Mouse (Mus musculus): ENCODE measurements around the gene Tmf1. TPM values are rescaled to one million over a fixed set of nuclear protein-coding genes. Genes with fewer than 3 reads are reported as not detected.

Gene Tmf1
- total RNA-seq (2021) (10 to 100 TPM; 35.7 to 43.6 TPM), polyA plus RNA-seq (2012; rRNA removed) (2.7 and 4.8 TPM in 2 replicates)
- long read RNA-seq, full-length matches to known transcripts = 7 of 9 reads
- long read RNA-seq, partial matches to known transcripts = 1 of 9 reads
- long read RNA-seq, other reads (novel, unspliced or antisense) = 1 of 9 reads

GRCm38 (mm10) chr6:97178491-97179366 lies at the start of gene Tmf1:
Tmf1 (minus strand) TSS chr6:97179122.
- TF ChIP-seq POLR2A (IDR thresholded peaks at IDR 0.05; ENCODE audit: insufficient read depth, low read depth, low read length) = peak; percentile 94
- TF ChIP-seq EP300 (IDR thresholded peaks at IDR 0.05; ENCODE audit: insufficient read depth, low read depth, low read length) = 0 out of 2 replicates have a peak, but pooled peaks have one; percentile 38
- no peak for TF ChIP-seq CTCF (IDR thresholded peaks at IDR 0.05)
- intact Hi-C loops (cut with DNase I) = loop anchor here (2.0 kb wide), 2 partner anchors 26 to 30 kb away; partner anchors contain the start of genes Eogt and Uba3
- H3K4me3 ChIP-seq = peak within 1 kb of the TSS; percentile 88
- peaks cover 6% of the 10 kb centered on the region for H3K4me1 ChIP-seq (ENCODE audit: control insufficient read depth, insufficient read depth, low read length)
- no peaks in the 10 kb centered on the region for H3K27me3 ChIP-seq (ENCODE audit: control insufficient read depth, insufficient read depth, low read length)
- DNase-seq = peak; percentile 96 to 98
- 1% methylated on average over 80 of the region's 80 CpGs for WGBS
- H3K79me2 ChIP-seq (replicated peaks; ENCODE audit: control insufficient read depth, insufficient read depth, low read length) = peaks cover 1% of the 10 kb centered on the region; the same call in 1 of the 2 replicates
- peak within 1 kb of the TSS; percentile 96 for H3K27ac ChIP-seq
- peaks cover 7% of the 10 kb centered on the region; the same call in 1 of the 2 replicates for H3K36me3 ChIP-seq (ENCODE audit: control insufficient read depth, insufficient read depth, low read length)
- H3K9ac ChIP-seq (ENCODE audit: low read depth, low read length) = peak within 1 kb of the TSS; percentile 85

- H3K36me3 ChIP-seq (ENCODE audit: control insufficient read depth, insufficient read depth, low read length) = peaks cover 14% of the 10 kb centered on the region
- no peak overlapping the region for H3K27ac ChIP-seq
- H3K79me2 ChIP-seq (replicated peaks; ENCODE audit: control insufficient read depth, insufficient read depth, low read length) = peaks cover 2% of the 10 kb centered on the region
- H3K9ac ChIP-seq (ENCODE audit: low read depth, low read length) = no peak overlapping the region
- peaks cover 8% of the 10 kb centered on the region for H3K4me1 ChIP-seq (ENCODE audit: control insufficient read depth, insufficient read depth, low read length)
- DNase-seq = no peak
- no peak for TF ChIP-seq EP300 (IDR thresholded peaks at IDR 0.05; ENCODE audit: insufficient read depth, low read depth, low read length)
- no peak for TF ChIP-seq CTCF (IDR thresholded peaks at IDR 0.05)
- TF ChIP-seq POLR2A (IDR thresholded peaks at IDR 0.05; ENCODE audit: insufficient read depth, low read depth, low read length) = no peak
- H3K4me3 ChIP-seq = no peak overlapping the region
- intact Hi-C loops (cut with DNase I) = no loop called here
- H3K27me3 ChIP-seq (ENCODE audit: control insufficient read depth, insufficient read depth, low read length) = no peaks in the 10 kb centered on the region
- 95% methylated on average over 9 of the region's 9 CpGs for WGBS
These were observed 48.3 kb upstream of the Tmf1 start for GRCm38 (mm10) chr6:97227067-97227847.

GRCm38 (mm10) chr6:97226083-97226491 lies 47.2 kb upstream of the Tmf1 start:
- Histone ChIP-seq H3K27me3 (ENCODE audit: control insufficient read depth, insufficient read depth, low read length) (no peaks in the 10 kb centered on the region), H3K79me2 (replicated peaks; ENCODE audit: control insufficient read depth, insufficient read depth, low read length) (peaks cover 2% of the 10 kb centered on the region), H3K27ac (peak overlapping the region; percentile 20; the same call in 1 of the 2 replicates), H3K4me3 (no peak overlapping the region), H3K4me1 (ENCODE audit: control insufficient read depth, insufficient read depth, low read length) (peaks cover 18% of the 10 kb centered on the region), H3K36me3 (ENCODE audit: control insufficient read depth, insufficient read depth, low read length) (peaks cover 14% of the 10 kb centered on the region), H3K9ac (ENCODE audit: low read depth, low read length) (no peak overlapping the region)
- TF ChIP-seq EP300 (IDR thresholded peaks at IDR 0.05; ENCODE audit: insufficient read depth, low read depth, low read length) (no peak), CTCF (IDR thresholded peaks at IDR 0.05) (no peak), POLR2A (IDR thresholded peaks at IDR 0.05; ENCODE audit: insufficient read depth, low read depth, low read length) (no peak)
- intact Hi-C loops (cut with DNase I) = no loop called here
- no peak for DNase-seq
- 56% methylated on average over 1 of the region's 1 CpGs for whole genome bisulfite sequencing

DNA sequence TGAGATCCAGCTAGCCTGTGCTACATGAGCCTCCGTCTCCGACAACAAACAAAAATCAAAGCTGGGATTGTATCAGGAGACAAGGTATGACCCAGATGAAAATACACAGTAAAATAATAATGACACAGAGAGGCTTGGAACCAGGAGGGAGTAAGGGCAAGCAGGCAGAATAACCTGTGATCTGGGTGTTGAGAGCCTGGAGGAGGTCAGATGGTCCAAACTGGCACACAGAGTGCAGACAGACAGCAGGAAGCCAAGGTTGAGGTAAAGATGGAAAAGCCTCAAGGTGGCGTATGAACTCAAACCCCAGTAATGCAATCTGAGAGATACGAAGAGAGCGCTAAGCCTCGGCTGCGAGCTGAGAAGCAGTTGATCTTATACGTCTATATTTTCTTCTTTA lies 45.6 kb upstream of the Tmf1 start:
- H3K4me1 ChIP-seq (ENCODE audit: control insufficient read depth, insufficient read depth, low read length) = peaks cover 19% of the 10 kb centered on the region
- TF ChIP-seq EP300 (IDR thresholded peaks at IDR 0.05; ENCODE audit: insufficient read depth, low read depth, low read length) = no peak
- TF ChIP-seq POLR2A (IDR thresholded peaks at IDR 0.05; ENCODE audit: insufficient read depth, low read depth, low read length) = no peak
- TF ChIP-seq CTCF (IDR thresholded peaks at IDR 0.05) = 0 out of 2 replicates have a peak, but pooled peaks have one; percentile 7

DNA sequence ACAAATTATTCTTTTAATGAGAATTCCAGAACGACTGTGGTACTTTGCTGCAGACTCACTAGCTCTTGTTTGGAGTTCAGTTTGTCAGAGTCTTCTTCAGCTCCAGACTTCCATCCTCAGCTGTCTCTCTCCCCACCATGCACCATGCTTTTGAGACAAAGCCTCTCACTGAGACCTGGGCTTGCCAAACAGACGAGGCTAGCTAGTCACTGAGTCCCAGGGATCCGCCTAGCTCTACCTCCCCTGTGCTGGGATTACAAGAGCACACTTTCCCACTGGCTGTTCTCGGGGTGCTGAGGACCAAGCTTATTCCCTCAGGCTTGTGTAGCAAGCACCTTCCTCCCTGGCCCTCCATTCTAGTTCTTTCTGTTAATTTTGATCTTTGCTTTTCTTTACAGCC lies 44.6 kb upstream of the Tmf1 start:
- no peaks in the 10 kb centered on the region for H3K27me3 ChIP-seq (ENCODE audit: control insufficient read depth, insufficient read depth, low read length)
- H3K9ac ChIP-seq (ENCODE audit: low read depth, low read length) = no peak overlapping the region
- H3K4me3 ChIP-seq = no peak overlapping the region
- peaks cover 16% of the 10 kb centered on the region for H3K36me3 ChIP-seq (ENCODE audit: control insufficient read depth, insufficient read depth, low read length)
- peaks cover 2% of the 10 kb centered on the region for H3K79me2 ChIP-seq (replicated peaks; ENCODE audit: control insufficient read depth, insufficient read depth, low read length)
- H3K4me1 ChIP-seq (ENCODE audit: control insufficient read depth, insufficient read depth, low read length) = peaks cover 19% of the 10 kb centered on the region
- intact Hi-C loops (cut with DNase I) = no loop called here
- TF ChIP-seq CTCF (IDR thresholded peaks at IDR 0.05) (no peak), EP300 (IDR thresholded peaks at IDR 0.05; ENCODE audit: insufficient read depth, low read depth, low read length) (no peak), POLR2A (IDR thresholded peaks at IDR 0.05; ENCODE audit: insufficient read depth, low read depth, low read length) (no peak)
- DNase-seq = no peak
- WGBS = 68% methylated on average over 4 of the region's 4 CpGs
- peak overlapping the region; percentile 64 for H3K27ac ChIP-seq

More for the DNA sequence above, 45.6 kb upstream of the Tmf1 start:
- Histone ChIP-seq H3K36me3 (ENCODE audit: control insufficient read depth, insufficient read depth, low read length) (peaks cover 16% of the 10 kb centered on the region), H3K9ac (ENCODE audit: low read depth, low read length) (no peak overlapping the region), H3K4me3 (no peak overlapping the region), H3K79me2 (replicated peaks; ENCODE audit: control insufficient read depth, insufficient read depth, low read length) (peaks cover 2% of the 10 kb centered on the region), H3K27me3 (ENCODE audit: control insufficient read depth, insufficient read depth, low read length) (no peaks in the 10 kb centered on the region), H3K27ac (peak overlapping the region; percentile 29)
- no peak for DNase-seq
- intact Hi-C loops (cut with DNase I) = no loop called here
- 90% methylated on average over 8 of the region's 8 CpGs for WGBS
